Mouse (Mus musculus) CD4-positive, CD25-positive, alpha-beta regulatory T cell (primary cell): ENCODE measurements around the gene Eras. TPM values are rescaled to one million over a fixed set of nuclear protein-coding genes. Genes with fewer than 3 reads are reported as not detected.

Source experiments
- polyA plus RNA-seq: library from polyadenylated mRNA; unstranded; fragments of 100-300 nt; shearing (Covaris generic); gene quantifications from one replicate; pipeline ENCODE4 v1.2.1, GENCODE M21; 2017

The Eras gene
- not detected for polyA plus RNA-seq

DNA sequence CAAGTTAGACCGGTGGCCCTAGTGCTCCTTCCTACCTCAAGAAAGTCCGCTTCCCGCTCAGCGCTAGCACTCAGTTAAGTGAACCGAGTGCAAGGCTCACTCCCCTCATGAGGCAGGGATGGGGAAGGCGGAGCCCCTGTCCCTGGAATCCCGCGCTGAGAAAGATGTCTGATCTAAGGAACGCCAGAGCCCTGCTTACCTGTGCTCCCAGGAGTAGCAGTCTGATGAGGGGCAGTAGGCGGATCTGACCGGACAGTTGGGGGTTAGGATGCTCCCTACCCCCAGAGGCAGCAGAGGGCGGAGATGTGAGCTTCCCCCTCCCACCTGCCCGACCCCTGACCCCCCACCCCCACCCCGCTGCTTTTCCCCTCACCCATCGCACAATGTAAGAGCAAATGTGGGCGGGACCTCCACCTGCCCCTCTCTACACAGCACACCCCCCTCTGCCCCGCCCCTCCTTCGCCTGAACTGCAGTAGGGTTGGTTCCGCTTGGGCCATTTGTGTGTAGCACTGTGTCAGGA is at the start of gene Eras:
TSS of gene Eras (minus strand) at position 338 of the 521 bp plus-strand sequence.

DNA sequence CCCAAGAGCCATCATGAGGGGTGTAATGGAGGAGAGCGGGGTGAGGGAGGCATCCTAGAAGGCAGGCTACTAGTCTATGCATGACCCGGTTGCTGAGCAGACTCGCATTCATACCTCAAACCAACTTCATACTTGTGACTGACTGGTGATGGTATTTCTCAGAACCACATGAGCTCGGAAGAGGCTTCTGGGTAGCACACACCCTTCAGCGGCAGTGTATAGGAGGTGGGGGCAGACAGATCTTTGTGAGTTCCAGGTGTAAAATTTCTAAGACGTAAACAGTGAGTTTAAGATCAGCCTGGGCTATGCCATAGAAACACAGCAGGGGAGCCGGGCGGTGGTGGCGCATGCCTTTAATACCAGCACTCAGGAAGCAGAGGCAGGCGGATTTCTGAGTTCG is 49.5 kb upstream of the Eras start, which contains the start of gene Gata1:
TSS of gene Gata1 (minus strand) at position 180 of the 400 bp plus-strand sequence.

DNA sequence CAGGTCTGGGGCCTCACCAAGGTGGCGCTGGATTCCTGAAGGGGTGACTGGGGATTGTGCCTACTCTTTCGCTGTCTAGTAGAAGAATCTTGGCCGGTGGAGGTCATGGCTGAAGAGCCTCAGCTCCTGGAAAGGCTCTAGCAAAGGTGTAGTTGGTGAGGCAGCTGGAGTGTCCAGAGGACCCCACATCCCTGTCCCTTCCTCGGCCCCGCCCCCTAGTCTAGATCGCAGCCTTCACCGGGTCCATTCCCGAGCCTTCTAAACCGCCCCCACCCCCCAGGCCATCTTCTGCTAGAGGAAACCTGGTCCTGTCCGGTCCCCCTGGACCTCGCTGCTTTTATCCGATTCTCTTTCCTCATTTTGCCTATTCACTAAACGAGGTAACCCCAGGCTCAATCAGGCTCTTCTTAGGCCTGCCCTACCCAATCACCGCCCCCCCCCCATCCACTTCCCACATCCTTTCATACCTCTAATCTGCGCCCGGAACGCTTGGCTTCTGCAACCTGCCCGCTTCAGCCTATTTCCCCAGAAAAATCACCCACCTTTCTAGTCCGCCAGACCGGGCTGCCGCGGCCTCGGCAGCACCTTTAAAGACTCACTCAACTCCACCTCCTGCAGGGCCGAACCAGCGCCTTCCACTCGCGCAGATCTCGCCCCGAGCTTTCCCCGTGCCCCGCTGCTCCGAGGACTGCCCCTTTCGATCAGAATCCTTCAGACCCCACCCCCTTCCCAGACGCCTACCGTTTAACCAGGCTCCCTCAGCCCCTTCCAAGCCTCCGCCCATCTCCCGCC is 18.9 kb upstream of the Eras start, which contains the start of gene Hdac6:
TSS of gene Hdac6 (minus strand) at position 782 of the 792 bp plus-strand sequence.

DNA sequence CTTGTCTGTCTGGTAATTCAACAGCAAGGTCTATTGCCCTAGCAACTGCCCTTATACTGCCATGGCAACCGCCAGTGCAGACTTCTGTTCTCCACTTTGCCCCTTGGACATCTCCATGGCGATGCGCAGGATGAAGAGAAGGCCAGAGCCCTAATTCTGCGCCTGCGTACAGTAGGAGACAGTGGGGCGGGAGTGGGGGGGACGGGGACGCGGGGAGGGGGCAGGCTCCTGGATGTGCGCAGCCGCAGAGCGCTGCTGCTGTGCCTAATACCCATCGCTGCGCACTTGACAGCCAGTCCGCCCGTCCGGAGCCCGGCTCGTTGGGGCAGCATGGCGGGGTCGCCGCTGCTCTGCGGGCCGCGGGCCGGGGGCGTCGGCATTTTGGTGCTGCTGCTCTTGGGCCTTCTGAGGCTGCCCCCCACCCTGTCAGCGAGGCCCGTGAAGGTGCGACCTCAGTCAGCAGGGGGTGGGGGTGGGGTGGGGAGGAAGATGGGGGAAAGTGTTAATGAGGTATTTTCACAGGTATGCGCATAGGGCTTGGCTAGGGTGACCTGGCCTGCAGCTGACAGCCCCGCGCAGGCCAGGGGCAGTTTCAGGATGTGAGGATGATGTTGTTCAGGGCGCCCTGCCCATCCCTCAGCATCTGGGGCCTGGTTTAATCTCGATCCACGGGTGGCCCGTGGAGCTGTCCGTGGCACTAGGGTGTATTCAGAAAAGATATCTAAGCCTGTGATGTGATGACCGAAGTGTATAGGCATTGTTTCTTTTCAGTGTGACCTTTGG is 8.6 kb downstream of the Eras start, which contains the start of gene Pcsk1n:
TSS of gene Pcsk1n (plus strand) at position 222 of the 783 bp plus-strand sequence.

DNA sequence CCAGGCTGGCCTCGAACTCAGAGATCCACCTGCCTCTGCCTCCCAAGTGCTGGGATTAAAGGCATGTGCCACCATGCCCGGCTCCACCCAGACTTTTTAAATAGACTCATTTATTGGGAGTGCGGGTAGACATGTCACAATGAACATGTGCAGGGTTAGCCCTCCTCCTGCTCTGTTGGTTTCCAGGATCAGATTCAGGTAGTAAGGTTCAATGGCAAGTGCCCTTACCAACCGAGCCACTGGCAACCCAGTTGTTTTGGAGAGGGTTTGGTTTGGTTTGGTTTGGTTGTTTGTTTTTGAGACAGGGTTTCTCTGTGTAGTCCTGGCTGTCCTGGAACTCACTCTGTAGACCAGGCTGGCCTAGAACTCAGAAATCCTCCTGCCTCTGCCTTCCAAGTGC is 19.2 kb downstream of the Eras start, which contains the start of gene Gm10490:
TSS of gene Gm10490 (plus strand) at position 301 of the 400 bp plus-strand sequence.

DNA sequence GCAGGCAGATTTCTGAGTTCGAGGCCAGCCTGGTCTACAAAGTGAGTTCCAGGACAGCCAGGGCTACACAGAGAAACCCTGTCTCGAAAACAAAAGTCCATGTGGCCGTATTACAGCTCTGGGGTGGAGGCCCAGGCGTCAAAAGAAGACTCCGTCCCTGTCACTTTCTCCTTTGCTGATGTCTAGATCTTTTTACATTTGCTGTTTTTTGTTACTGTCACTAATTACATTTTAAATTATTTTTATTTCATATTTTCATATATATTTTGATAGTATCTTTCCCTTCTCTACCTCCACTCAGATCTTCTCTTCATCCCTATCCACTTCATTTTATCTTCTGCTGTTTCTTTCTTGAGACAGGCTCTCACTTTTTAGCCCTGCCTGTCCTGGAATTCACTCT is 20.7 kb downstream of the Eras start, which contains the start of gene Gm10491:
TSS of gene Gm10491 (minus strand) at position 101 of the 400 bp plus-strand sequence.

DNA sequence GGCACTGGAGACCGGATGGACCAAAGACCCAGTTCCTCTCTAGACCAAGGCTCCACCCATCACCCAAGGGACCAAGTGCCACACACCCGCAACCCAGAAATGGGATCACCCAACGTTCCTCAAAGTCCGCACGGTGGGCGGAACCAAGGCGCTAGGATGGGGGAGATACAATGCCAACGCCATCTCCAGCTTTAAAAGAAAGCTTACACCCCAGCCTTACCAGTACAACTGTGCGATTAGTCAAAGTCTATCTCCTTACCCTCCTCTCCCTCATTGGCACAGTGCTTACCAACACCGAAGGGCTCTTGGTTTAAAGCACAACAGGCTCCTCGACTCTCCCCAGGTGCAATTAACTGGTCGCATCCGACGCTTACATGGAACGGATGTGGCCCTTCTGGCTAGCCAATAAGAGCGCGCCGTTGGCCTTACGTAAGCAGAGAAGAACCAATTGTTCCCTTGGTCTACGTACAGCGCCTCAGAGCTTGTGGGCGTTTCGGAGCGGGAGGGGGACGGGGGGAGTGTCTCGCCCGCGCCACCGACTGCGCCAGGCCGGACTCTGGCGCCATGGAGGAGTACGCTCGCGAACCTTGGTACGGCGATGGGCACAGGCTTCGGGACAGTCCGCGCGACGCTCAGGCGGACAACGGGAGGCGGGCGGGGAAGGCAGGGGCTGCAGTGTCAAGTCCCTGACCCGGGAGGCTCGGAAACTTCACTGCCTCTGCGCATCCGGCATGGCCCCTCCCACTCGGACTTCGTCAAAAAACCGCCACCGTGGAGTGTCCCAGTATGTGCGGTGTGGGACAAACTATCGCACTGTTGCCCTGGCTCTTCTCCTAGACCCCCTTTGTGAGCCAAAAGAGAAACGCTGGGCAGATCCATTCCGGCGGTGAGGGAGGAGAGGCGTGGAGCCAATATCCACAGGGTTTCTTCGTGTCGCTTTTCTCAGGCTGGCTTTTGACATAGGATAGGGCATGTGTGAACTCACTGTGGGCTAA is 29.2 kb downstream of the Eras start, which contains the start of the genes Pqbp1 and Timm17b:
TSS of gene Pqbp1 (minus strand) at position 390 of the 995 bp plus-strand sequence.
TSS of gene Timm17b (plus strand) at position 478 of the 995 bp plus-strand sequence.

DNA sequence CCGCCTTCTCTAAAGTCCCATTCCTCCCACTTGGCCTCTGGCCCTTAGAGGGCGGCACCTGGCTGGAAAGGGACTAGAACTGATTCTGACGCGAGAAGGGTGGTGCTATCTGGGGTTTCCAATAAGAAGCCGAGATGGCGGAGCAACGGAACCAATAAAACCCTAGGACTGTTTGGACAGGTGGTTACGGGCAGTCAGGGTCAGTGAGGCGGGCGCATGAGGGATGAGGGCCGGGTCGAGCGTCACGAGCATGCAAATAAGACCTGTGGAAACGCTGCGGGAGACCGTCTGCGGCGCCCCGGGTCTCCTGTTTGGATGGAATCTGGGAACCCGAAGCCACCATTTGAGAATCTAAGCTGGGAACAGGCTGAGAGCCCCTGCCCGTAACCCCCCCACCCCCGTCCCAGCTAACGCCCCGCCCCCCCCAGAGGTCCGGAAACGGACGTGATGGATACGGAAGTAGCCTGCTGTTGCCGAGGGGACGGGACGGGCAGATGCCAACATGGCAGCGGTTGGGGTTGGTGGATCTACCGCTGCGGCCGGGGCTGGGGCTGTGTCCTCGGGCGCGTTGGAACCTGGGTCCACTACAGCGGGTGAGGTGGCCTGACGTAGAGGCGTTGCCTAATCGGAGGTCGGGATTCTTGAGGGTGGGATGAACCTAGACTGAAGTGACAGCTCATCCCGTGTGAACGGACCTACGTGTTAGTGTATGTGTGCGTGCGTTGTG is 44.4 kb downstream of the Eras start, which contains the start of gene Slc35a2:
TSS of gene Slc35a2 (plus strand) at position 188 of the 727 bp plus-strand sequence.

DNA sequence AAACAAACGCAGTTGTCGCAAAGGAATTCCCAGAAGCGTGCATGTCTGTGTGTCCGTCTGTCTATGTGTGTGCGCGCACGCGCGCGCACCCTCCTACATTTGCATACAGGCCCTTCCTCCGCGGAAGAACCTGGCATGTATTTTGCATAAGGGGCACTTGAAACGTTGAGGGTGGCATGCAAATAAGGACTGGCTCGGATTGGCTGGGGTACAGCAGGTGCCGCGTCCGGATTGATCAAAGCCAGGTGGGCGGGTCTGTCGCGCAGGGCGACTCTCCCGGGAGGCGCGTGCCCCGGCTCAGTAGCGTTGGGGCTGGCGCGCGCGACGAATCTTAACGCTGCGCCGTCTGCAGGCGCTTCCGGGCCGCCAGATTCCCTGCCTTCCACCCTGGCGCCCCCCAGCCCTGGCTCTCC is 50.4 kb downstream of the Eras start, which contains the start of gene Pim2:
TSS of gene Pim2 (plus strand) at position 256 of the 413 bp plus-strand sequence.

Other genes starting within 250 kb of the Eras start
- not detected for gene Magix, start 247.4 kb downstream of the Eras start, polyA plus RNA-seq
- gene Gpkow, start 231.5 kb downstream of the Eras start, polyA plus RNA-seq, result 65.3 TPM
- 77.9 TPM for gene Wdr45, start 214.3 kb downstream of the Eras start, polyA plus RNA-seq
- 0.45 TPM for gene Gm45208, start 206.4 kb downstream of the Eras start, polyA plus RNA-seq
- 26.2 TPM for gene Praf2, start 200.2 kb downstream of the Eras start, polyA plus RNA-seq
- not detected for gene Ccdc120, start 177.7 kb downstream of the Eras start, polyA plus RNA-seq
- 31.1 TPM for gene Tfe3, start 166.0 kb downstream of the Eras start, polyA plus RNA-seq
- 117 TPM for gene Gripap1, start 138.8 kb downstream of the Eras start, polyA plus RNA-seq
- gene Kcnd1, start 106.3 kb downstream of the Eras start, polyA plus RNA-seq, result 0.73 TPM
- 221 TPM for gene Otud5, start 87.2 kb downstream of the Eras start, polyA plus RNA-seq
- gene Pim2, start 50.3 kb downstream of the Eras start, polyA plus RNA-seq, result 50.5 TPM
- gene Slc35a2, start 44.6 kb downstream of the Eras start, polyA plus RNA-seq, result 35.8 TPM
- gene Pqbp1, start 29.3 kb downstream of the Eras start, polyA plus RNA-seq, result 136 TPM
- gene Timm17b, start 29.2 kb downstream of the Eras start, polyA plus RNA-seq, result 122 TPM
- gene Gm10491, start 20.8 kb downstream of the Eras start, polyA plus RNA-seq, result not detected
- not detected for gene Gm10490, start 19.1 kb downstream of the Eras start, polyA plus RNA-seq
- gene Pcsk1n, start 8.8 kb downstream of the Eras start, polyA plus RNA-seq, result not detected
- 15.6 TPM for gene Hdac6, start 19.3 kb upstream of the Eras start, polyA plus RNA-seq
- gene Gata1, start 49.5 kb upstream of the Eras start, polyA plus RNA-seq, result 58.7 TPM
- gene Glod5, start 89.9 kb upstream of the Eras start, polyA plus RNA-seq, result not detected
- gene Suv39h1, start 146.2 kb upstream of the Eras start, polyA plus RNA-seq, result 28.1 TPM
- gene Was, start 161.9 kb upstream of the Eras start, polyA plus RNA-seq, result 97.9 TPM
- 21.2 TPM for gene Wdr13, start 204.3 kb upstream of the Eras start, polyA plus RNA-seq
- gene Rbm3, start 217.3 kb upstream of the Eras start, polyA plus RNA-seq, result 638 TPM
- 17.5 TPM for gene Tbc1d25, start 247.6 kb upstream of the Eras start, polyA plus RNA-seq